In the genomic region with DNA sequence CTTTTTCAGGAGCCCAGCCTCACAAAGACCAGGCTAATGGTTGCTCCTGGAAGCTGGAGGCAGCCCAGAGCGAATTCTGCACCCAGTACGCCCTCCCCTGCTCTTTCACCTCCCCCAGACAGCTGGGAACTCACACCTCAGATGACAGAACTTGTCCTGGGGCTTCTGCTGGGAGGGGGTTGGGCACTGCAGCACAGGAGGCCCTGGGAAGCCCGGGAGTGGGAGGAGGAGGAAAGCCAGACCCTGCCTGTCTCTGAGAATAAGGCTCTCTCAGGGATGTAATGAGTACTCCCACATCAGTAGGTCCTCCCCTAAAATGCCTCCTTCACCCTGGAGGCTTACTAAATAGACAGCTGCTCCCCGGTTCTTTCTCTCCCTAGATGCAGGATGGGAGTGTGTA, we compare ENCODE assay signal across 9 mouse cellular contexts. TPM values are rescaled to one million over a fixed set of nuclear protein-coding genes. Genes with fewer than 3 reads are reported as not detected.
DNase-seq lines count a peak whose midpoint lies in the region; ATAC-seq lines count a peak whose summit lies in the region.
"Had no signal": no experiment of that assay in that cellular context is flagged by ENCODE, and none has a peak within 500 bp of the region (broad histone marks: within the 10 kb centered on the region; RNA-seq: fewer than 3 reads in every experiment).

No protein-coding gene starts in this region.

- no peak overlapping the region for H3K9ac ChIP-seq in limb, embryonic 13.5 days

- no peaks in the 10 kb centered on the region for H3K27me3 ChIP-seq in embryonic facial prominence, embryonic 10.5 days (replicated peaks; ENCODE audit: low read depth, poor library complexity, severe bottlenecking)
- no peaks in the 10 kb centered on the region for H3K27me3 ChIP-seq in limb, embryonic 13.5 days

- H3K27ac ChIP-seq in embryonic facial prominence, embryonic 10.5 days (replicated peaks) = peak overlapping the region; percentile 71
- peak overlapping the region; percentile 67; the same call in 1 of the 2 replicates for H3K27ac ChIP-seq in limb, embryonic 13.5 days

- peaks cover 42% of the 10 kb centered on the region for H3K4me1 ChIP-seq in embryonic facial prominence, embryonic 10.5 days
- peaks cover 34% of the 10 kb centered on the region for H3K4me1 ChIP-seq in limb, embryonic 13.5 days

- no peak overlapping the region for H3K4me2 ChIP-seq in limb, embryonic 13.5 days (replicated peaks)

- intact Hi-C loops in gastrocnemius, postnatal 14 days (cut with DNase I; ENCODE audit: low total_unique reads) = no loop called here

- H3K36me3 ChIP-seq in embryonic facial prominence, embryonic 10.5 days (replicated peaks) = peaks cover 27% of the 10 kb centered on the region
- H3K36me3 ChIP-seq in limb, embryonic 13.5 days = peaks cover 27% of the 10 kb centered on the region

- WGBS in embryonic facial prominence, embryonic 10.5 days = 31% methylated on average over 4 of the region's 4 CpGs
- WGBS in limb, embryonic 13.5 days = 30% methylated on average over 4 of the region's 4 CpGs

- no peak for ATAC-seq in limb, embryonic 13.5 days (ENCODE audit: low FRiP score, low read depth)

- no peaks in the 10 kb centered on the region for H3K9me3 ChIP-seq in embryonic facial prominence, embryonic 10.5 days
- no peaks in the 10 kb centered on the region for H3K9me3 ChIP-seq in limb, embryonic 13.5 days

- peak; percentile 63 for DNase-seq in cerebellum, adult 11-12 months
- DNase-seq in cerebellum, postnatal 14 days = no peak
- DNase-seq in layer of hippocampus, adult 8-10 months (ENCODE audit: low spot score in 2 of 2) = peak; percentile 12 to 38
- DNase-seq in layer of hippocampus, postnatal 25 days (ENCODE audit: extremely low spot score in 1 of 2, low spot score in 1 of 2) = no peak
- peak; percentile 44 for DNase-seq in embryonic facial prominence, embryonic 10.5 days (ENCODE audit: low spot score)
- DNase-seq in spleen, postnatal 14 days (ENCODE audit: low spot score in 2 of 2) = no peak
- no peak for DNase-seq in gastrocnemius, postnatal 14 days
- DNase-seq: adrenal gland, postnatal 25 days had no signal

- H3K4me3 ChIP-seq in embryonic facial prominence, embryonic 10.5 days = peak overlapping the region; percentile 87; the same call in 1 of the 2 replicates
- no peak overlapping the region for H3K4me3 ChIP-seq in limb, embryonic 13.5 days

RNA-seq across cellular contexts. Expression of a gene that starts 1.2 kb away (rescaled TPM):
- 100 to 1,000 TPM; 926 to 962 (median 934) TPM for total RNA-seq in layer of hippocampus, adult 8-10 months (2022)
- total RNA-seq in layer of hippocampus, postnatal 25 days (2021) = 1,000 to 10,000 TPM in 1 of 2 experiments, 100 to 1,000 TPM in 1; 978 to 1,010 TPM
- polyA plus RNA-seq in embryonic facial prominence, embryonic 10.5 days (2016; fragmentation: Nextera tagmentation; extraction: Ambion mirVana) = 60.9 and 70.0 TPM in 2 replicates
- polyA plus RNA-seq in limb, embryonic 13.5 days (2015; fragmentation: Nextera tagmentation; extraction: Ambion mirVana) = 82.8 and 88.6 TPM in 2 replicates
- 10 to 100 TPM; 37.9 to 39.7 TPM for total RNA-seq in gastrocnemius, postnatal 14 days (2021)

RNA-seq across cellular contexts. Expression of a gene that starts 7.9 kb away (rescaled TPM):
- total RNA-seq in layer of hippocampus, adult 8-10 months (2022) = 100 to 1,000 TPM in 2 of 4 experiments, 10 to 100 TPM in 2; 91.2 to 107 (median 97.7) TPM
- 10 to 100 TPM; 70.1 to 89.0 TPM for total RNA-seq in layer of hippocampus, postnatal 25 days (2021)
- polyA plus RNA-seq in embryonic facial prominence, embryonic 10.5 days (2016; fragmentation: Nextera tagmentation; extraction: Ambion mirVana) = 6.1 and 7.3 TPM in 2 replicates
- polyA plus RNA-seq in limb, embryonic 13.5 days (2015; fragmentation: Nextera tagmentation; extraction: Ambion mirVana) = 9.3 and 12.0 TPM in 2 replicates
- total RNA-seq in gastrocnemius, postnatal 14 days (2021) = 10 to 100 TPM; 22.1 to 77.5 TPM

RNA-seq across cellular contexts. Expression of a gene that starts 16.5 kb away (rescaled TPM):
- 10 to 100 TPM; 14.8 to 21.0 (median 19.0) TPM for total RNA-seq in layer of hippocampus, adult 8-10 months (2022)
- 10 to 100 TPM; 21.1 to 21.6 TPM for total RNA-seq in layer of hippocampus, postnatal 25 days (2021)
- polyA plus RNA-seq in embryonic facial prominence, embryonic 10.5 days (2016; fragmentation: Nextera tagmentation; extraction: Ambion mirVana) = 41.0 and 44.5 TPM in 2 replicates
- 46.4 and 52.0 TPM in 2 replicates for polyA plus RNA-seq in limb, embryonic 13.5 days (2015; fragmentation: Nextera tagmentation; extraction: Ambion mirVana)
- 1 to 10 TPM; 2.9 to 4.7 TPM for total RNA-seq in gastrocnemius, postnatal 14 days (2021)

RNA-seq across cellular contexts. Expression of a gene that starts 27.6 kb away (rescaled TPM):
- 10 to 100 TPM; 30.8 to 33.3 (median 31.5) TPM for total RNA-seq in layer of hippocampus, adult 8-10 months (2022)
- 10 to 100 TPM; 27.4 to 31.4 TPM for total RNA-seq in layer of hippocampus, postnatal 25 days (2021)
- polyA plus RNA-seq in embryonic facial prominence, embryonic 10.5 days (2016; fragmentation: Nextera tagmentation; extraction: Ambion mirVana) = 5.3 and 5.9 TPM in 2 replicates
- 9.5 and 9.6 TPM in 2 replicates for polyA plus RNA-seq in limb, embryonic 13.5 days (2015; fragmentation: Nextera tagmentation; extraction: Ambion mirVana)
- total RNA-seq in gastrocnemius, postnatal 14 days (2021) = 10 to 100 TPM; 13.5 to 14.3 TPM

RNA-seq across cellular contexts. Expression of a gene that starts 33.1 kb away (rescaled TPM):
- total RNA-seq in layer of hippocampus, adult 8-10 months (2022) = 1 to 10 TPM in 3 of 4 experiments, under 1 TPM in 1; 0.97 to 1.8 (median 1.2) TPM
- total RNA-seq in layer of hippocampus, postnatal 25 days (2021) = under 1 TPM; 0.80 to 0.96 TPM
- polyA plus RNA-seq in embryonic facial prominence, embryonic 10.5 days (2016; fragmentation: Nextera tagmentation; extraction: Ambion mirVana) = 0.16 and 0.36 TPM in 2 replicates
- polyA plus RNA-seq in limb, embryonic 13.5 days (2015; fragmentation: Nextera tagmentation; extraction: Ambion mirVana) = 0.74 and 1.2 TPM in 2 replicates
- under 1 TPM in 1 of 2 experiments, not detected in 1; 0.10 TPM for total RNA-seq in gastrocnemius, postnatal 14 days (2021)
- total RNA-seq: adrenal gland, postnatal 25 days had no signal

Comparison
In these comparisons a context has a peak if more than half of its experiments do, and no peak if none do; other contexts are left out.
1. DNase-seq: peak in cerebellum, adult 11-12 months (single experiment), layer of hippocampus, adult 8-10 months (2 of 2) and embryonic facial prominence, embryonic 10.5 days (single experiment); none in cerebellum, postnatal 14 days (0 of 2), layer of hippocampus, postnatal 25 days (0 of 2), spleen, postnatal 14 days (0 of 2) and gastrocnemius, postnatal 14 days (single experiment).
2. RNA of a gene that starts 1.2 kb away (total RNA-seq): 978 to 1,010 TPM in layer of hippocampus, postnatal 25 days and 926 to 962 TPM in layer of hippocampus, adult 8-10 months; 37.9 to 39.7 TPM in gastrocnemius, postnatal 14 days; every median in the first group is over 10 times any median in the second.